13 mouse cellular contexts compared by ENCODE assay signal in the genomic region with DNA sequence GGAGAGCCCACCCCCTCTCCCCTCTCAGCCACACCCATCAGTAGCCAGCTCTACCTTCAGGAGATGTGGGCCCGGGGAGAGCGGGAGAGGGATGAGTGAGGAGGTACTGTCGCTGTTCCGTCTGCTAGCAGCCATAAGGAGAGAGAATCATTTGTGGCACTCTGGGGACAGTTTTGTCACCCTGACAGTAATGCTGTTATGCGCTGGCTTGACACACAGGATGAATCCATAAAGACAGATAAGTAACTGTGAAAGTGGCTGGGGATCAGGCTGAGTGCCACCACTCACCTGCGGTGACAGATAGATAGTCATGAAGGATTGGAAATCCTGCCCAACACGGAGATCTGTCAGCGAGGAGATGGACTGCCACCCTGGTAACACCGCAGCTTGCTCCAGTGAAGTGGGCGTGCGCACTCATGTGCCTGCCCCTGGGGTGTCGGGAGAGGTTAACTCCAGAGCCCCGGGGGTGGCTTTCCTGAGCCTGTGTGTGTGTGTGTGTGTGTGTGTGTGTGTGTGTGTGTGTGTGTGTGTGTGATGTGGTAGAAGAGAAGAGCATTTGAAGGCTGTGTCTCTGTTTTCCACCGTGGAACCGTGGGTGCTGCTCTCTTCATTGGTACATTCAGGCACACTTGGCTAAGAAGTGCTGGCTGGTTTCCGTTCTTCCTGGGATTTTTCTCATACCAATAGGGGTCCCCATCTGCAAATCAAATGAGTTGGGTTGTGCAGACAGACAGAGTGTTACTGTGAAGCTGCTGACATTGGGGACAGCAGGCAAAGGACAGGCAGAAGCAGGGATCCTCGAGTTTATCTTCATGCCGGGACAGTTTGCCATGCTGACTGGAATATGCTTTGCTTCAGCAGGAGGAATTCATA.
A peak's percentile ranks its signal among the peaks of the same experiment; 100 is the strongest.
DNase-seq lines count a peak whose midpoint lies in the region; ATAC-seq and TF ChIP-seq lines count a peak whose summit lies in the region.
"Had no signal": no experiment of that assay in that cellular context is flagged by ENCODE, and none has a peak within 500 bp of the region (broad histone marks: within the 10 kb centered on the region; RNA-seq: fewer than 3 reads in every experiment).

No protein-coding gene starts in this region.

- no peaks in the 10 kb centered on the region for H3K4me1 ChIP-seq in intestine, postnatal 0 days (replicated peaks; ENCODE audit: control insufficient read depth, insufficient read depth, low read length)
- H3K4me1 ChIP-seq in intestine, embryonic 16.5 days (ENCODE audit: control insufficient read depth, insufficient read depth, low read length), result peaks cover 5% of the 10 kb centered on the region; the same call in 1 of the 2 replicates
- peaks cover 53% of the 10 kb centered on the region for H3K4me1 ChIP-seq in hindbrain, embryonic 14.5 days (replicated peaks; ENCODE audit: control insufficient read depth, insufficient read depth, low read length)
- H3K4me1 ChIP-seq in midbrain, embryonic 13.5 days (replicated peaks), result peaks cover 73% of the 10 kb centered on the region

- peak; percentile 69 for DNase-seq in brain, embryonic 14.5 days (ENCODE audit: low read depth)
- DNase-seq in hindbrain, embryonic 14.5 days (ENCODE audit: low spot score), result no peak
- DNase-seq in urinary bladder, adult 2 months (ENCODE audit: low spot score), result no peak
- no peak for DNase-seq in kidney, postnatal 25 days
- DNase-seq: adrenal gland, postnatal 10 days; cerebellum, adult 9-11 months; kidney, postnatal 36 days; thymus, postnatal 4 days had no signal

- 68% methylated on average over 18 of the region's 18 CpGs for WGBS in intestine, postnatal 0 days
- 57% methylated on average over 18 of the region's 18 CpGs for WGBS in intestine, embryonic 16.5 days
- WGBS in hindbrain, embryonic 14.5 days, result 19% methylated on average over 18 of the region's 18 CpGs
- 28% methylated on average over 18 of the region's 18 CpGs for WGBS in midbrain, embryonic 13.5 days

- 0 out of 2 replicates have a peak, but pooled peaks have one; percentile 7 for TF ChIP-seq CTCF in intestine, postnatal 0 days (IDR thresholded peaks at IDR 0.05; ENCODE audit: low read depth)
- peak; percentile 21; the same call in 1 of the 2 replicates for TF ChIP-seq CTCF in brain, embryonic 14.5 days (IDR thresholded peaks at IDR 0.05; ENCODE audit: borderline replicate concordance, extremely low read depth, insufficient read depth, insufficient read length)

- no peaks in the 10 kb centered on the region for H3K9me3 ChIP-seq in intestine, postnatal 0 days (ENCODE audit: control insufficient read depth)
- H3K9me3 ChIP-seq in intestine, embryonic 16.5 days (ENCODE audit: control insufficient read depth, low read length), result no peaks in the 10 kb centered on the region
- H3K9me3 ChIP-seq in hindbrain, embryonic 14.5 days (ENCODE audit: control insufficient read depth, low read length), result no peaks in the 10 kb centered on the region
- H3K9me3 ChIP-seq in midbrain, embryonic 13.5 days, result no peaks in the 10 kb centered on the region

- no peak overlapping the region for H3K4me2 ChIP-seq in intestine, postnatal 0 days (replicated peaks; ENCODE audit: low read depth)
- no peak overlapping the region for H3K4me2 ChIP-seq in intestine, embryonic 16.5 days (ENCODE audit: low read depth, low read length)
- H3K4me2 ChIP-seq in hindbrain, embryonic 14.5 days (replicated peaks), result 0 out of 2 replicates have a peak overlapping the region, but pooled peaks have one; percentile 20
- H3K4me2 ChIP-seq in midbrain, embryonic 13.5 days (replicated peaks), result peak overlapping the region; percentile 20; the same call in 1 of the 2 replicates

- H3K27ac ChIP-seq in intestine, postnatal 0 days (ENCODE audit: low read depth, low read length), result no peak overlapping the region
- no peak overlapping the region for H3K27ac ChIP-seq in intestine, embryonic 16.5 days (ENCODE audit: low read length)
- peak overlapping the region; percentile 64; the same call in 1 of the 2 replicates for H3K27ac ChIP-seq in hindbrain, embryonic 14.5 days
- 0 out of 2 replicates have a peak overlapping the region, but pooled peaks have one; percentile 35 for H3K27ac ChIP-seq in midbrain, embryonic 13.5 days
- H3K27ac ChIP-seq: macrophage had no signal

- H3K9ac ChIP-seq in intestine, postnatal 0 days (ENCODE audit: low read depth, low read length), result no peak overlapping the region
- H3K9ac ChIP-seq in intestine, embryonic 16.5 days (ENCODE audit: low read depth, low read length), result no peak overlapping the region
- no peak overlapping the region for H3K9ac ChIP-seq in hindbrain, embryonic 14.5 days
- H3K9ac ChIP-seq in midbrain, embryonic 13.5 days (replicated peaks), result no peak overlapping the region

- no peaks in the 10 kb centered on the region for H3K36me3 ChIP-seq in intestine, postnatal 0 days (ENCODE audit: control insufficient read depth, insufficient read depth)
- no peaks in the 10 kb centered on the region for H3K36me3 ChIP-seq in intestine, embryonic 16.5 days (ENCODE audit: control insufficient read depth, insufficient read depth, low read length)
- H3K36me3 ChIP-seq in hindbrain, embryonic 14.5 days (replicated peaks; ENCODE audit: control insufficient read depth, insufficient read depth), result no peaks in the 10 kb centered on the region
- H3K36me3 ChIP-seq in midbrain, embryonic 13.5 days, result no peaks in the 10 kb centered on the region

- no peak overlapping the region for H3K4me3 ChIP-seq in intestine, postnatal 0 days (ENCODE audit: low read depth, low read length)
- H3K4me3 ChIP-seq in intestine, embryonic 16.5 days (ENCODE audit: low read length), result no peak overlapping the region
- no peak overlapping the region for H3K4me3 ChIP-seq in hindbrain, embryonic 14.5 days (replicated peaks; ENCODE audit: low read length)
- no peak overlapping the region for H3K4me3 ChIP-seq in midbrain, embryonic 13.5 days (replicated peaks)
- H3K4me3 ChIP-seq: erythroblast, embryonic 14.5 days had no signal

- ATAC-seq in intestine, postnatal 0 days, result no peak
- no peak for ATAC-seq in intestine, embryonic 16.5 days
- ATAC-seq in hindbrain, embryonic 14.5 days (ENCODE audit: low FRiP score), result peak; percentile 35
- 0 out of 2 replicates have a peak, but pooled peaks have one; percentile 21 for ATAC-seq in midbrain, embryonic 13.5 days

- TF ChIP-seq POLR2A in brain, embryonic 14.5 days (IDR thresholded peaks at IDR 0.05; ENCODE audit: borderline replicate concordance, extremely low read depth, insufficient read depth, insufficient read length, poor library complexity, severe bottlenecking), result no peak

- H3K27me3 ChIP-seq in intestine, postnatal 0 days (replicated peaks; ENCODE audit: control insufficient read depth, insufficient read depth, low read length), result 0 out of 2 replicates have a peak, but pooled peaks cover 2% of the 10 kb centered on the region
- H3K27me3 ChIP-seq in intestine, embryonic 16.5 days (replicated peaks; ENCODE audit: control insufficient read depth, insufficient read depth, low read length), result 0 out of 2 replicates have a peak, but pooled peaks cover 2% of the 10 kb centered on the region
- peaks cover 35% of the 10 kb centered on the region for H3K27me3 ChIP-seq in hindbrain, embryonic 14.5 days (ENCODE audit: control insufficient read depth, insufficient read depth, low read length)
- peaks cover 34% of the 10 kb centered on the region for H3K27me3 ChIP-seq in midbrain, embryonic 13.5 days

Comparison
In these comparisons a context has a peak if more than half of its experiments do, and no peak if none do; other contexts are left out.
1. ATAC-seq: peak in hindbrain, embryonic 14.5 days (single experiment) and midbrain, embryonic 13.5 days (single experiment); none in intestine, postnatal 0 days (single experiment) and intestine, embryonic 16.5 days (single experiment).
2. H3K27ac ChIP-seq: peak in hindbrain, embryonic 14.5 days (single experiment) and midbrain, embryonic 13.5 days (single experiment); none in intestine, postnatal 0 days (single experiment) and intestine, embryonic 16.5 days (single experiment).
3. H3K4me2 ChIP-seq: peak in hindbrain, embryonic 14.5 days (single experiment) and midbrain, embryonic 13.5 days (single experiment); none in intestine, postnatal 0 days (single experiment) and intestine, embryonic 16.5 days (single experiment).